Mouse (Mus musculus): ENCODE measurements around the gene Ddr1. TPM values are rescaled to one million over a fixed set of nuclear protein-coding genes. Genes with fewer than 3 reads are reported as not detected.

The Ddr1 gene
- polyA plus RNA-seq, 1 experiment from 2014 or later = 140 TPM

DNA sequence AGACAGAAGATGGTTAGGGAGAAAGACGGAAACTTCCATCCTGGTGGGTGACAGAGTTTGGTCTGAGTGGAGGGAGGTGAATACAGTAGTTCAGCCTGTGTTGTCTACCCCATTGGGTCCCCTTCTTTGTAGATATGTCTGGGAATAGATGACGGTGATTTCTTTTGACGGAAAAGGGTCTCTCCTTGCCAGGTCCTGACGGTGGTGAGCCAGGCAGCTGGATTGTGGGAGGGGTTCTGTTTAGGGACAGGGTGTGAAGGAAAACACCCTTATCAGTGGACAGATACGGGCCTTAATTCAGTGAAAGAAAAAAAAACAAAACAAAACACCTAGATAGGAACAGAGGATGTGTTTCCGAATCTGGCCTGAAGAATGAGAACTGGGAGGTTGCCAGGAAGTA is 65.1 kb downstream of the Ddr1 start:
- no peak overlapping the region for H3K4me3 ChIP-seq
- no peaks in the 10 kb centered on the region for H3K9me3 ChIP-seq
- H3K9ac ChIP-seq = no peak overlapping the region
- WGBS = 85% methylated on average over 6 of the region's 6 CpGs
- H3K4me1 ChIP-seq (replicated peaks) = 0 out of 2 replicates have a peak, but pooled peaks cover 3% of the 10 kb centered on the region
- H3K4me2 ChIP-seq = no peak overlapping the region
- H3K36me3 ChIP-seq = no peaks in the 10 kb centered on the region
- no peak overlapping the region for H3K27ac ChIP-seq
- peaks cover 14% of the 10 kb centered on the region for H3K27me3 ChIP-seq
- ATAC-seq (ENCODE audit: low FRiP score) = no peak

DNA sequence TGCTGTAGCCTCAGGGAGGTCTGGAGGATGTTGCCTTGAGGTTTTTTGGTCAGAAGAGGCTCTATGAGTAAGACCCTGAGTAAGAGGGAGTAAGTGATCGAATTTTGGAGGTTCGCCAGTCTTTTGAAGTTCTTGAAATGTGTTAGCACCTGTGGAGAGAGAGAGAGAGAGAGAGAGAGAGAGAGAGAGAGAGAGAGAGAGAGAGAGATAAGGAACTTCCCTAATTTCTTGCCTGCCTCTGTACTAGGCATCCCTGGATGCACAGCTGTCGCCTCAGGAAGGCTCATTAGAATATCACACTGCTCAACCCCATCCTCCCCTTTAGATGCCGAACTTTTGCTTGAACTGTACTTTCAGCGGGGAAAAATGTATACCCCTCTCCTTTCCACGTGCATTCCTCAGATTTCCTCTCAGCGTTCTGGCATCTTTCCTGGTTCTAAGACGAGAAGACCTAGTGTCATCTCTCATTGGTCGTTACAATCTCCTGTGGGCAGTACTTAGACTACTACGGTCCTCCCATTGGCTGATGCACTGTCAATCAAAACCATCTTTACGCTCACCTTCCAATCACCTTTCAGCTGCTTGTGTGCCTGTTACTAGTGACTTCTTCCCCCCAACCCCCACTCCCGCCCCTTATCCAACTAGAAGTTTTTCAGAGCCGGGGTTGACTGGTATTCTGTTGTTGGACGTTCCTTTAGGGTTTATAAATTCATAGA is 65.8 kb downstream of the Ddr1 start:
- Histone ChIP-seq H3K27me3 (peaks cover 14% of the 10 kb centered on the region; the same call in 1 of the 2 replicates), H3K36me3 (no peaks in the 10 kb centered on the region), H3K27ac (no peak overlapping the region), H3K4me1 (replicated peaks) (peaks cover 6% of the 10 kb centered on the region; the same call in 1 of the 2 replicates), H3K4me3 (no peak overlapping the region), H3K9ac (no peak overlapping the region), H3K4me2 (peak overlapping the region; percentile 41), H3K9me3 (no peaks in the 10 kb centered on the region)
- peak; percentile 86 for ATAC-seq (ENCODE audit: low FRiP score)
- 27% methylated on average over 14 of the region's 14 CpGs for WGBS

DNA sequence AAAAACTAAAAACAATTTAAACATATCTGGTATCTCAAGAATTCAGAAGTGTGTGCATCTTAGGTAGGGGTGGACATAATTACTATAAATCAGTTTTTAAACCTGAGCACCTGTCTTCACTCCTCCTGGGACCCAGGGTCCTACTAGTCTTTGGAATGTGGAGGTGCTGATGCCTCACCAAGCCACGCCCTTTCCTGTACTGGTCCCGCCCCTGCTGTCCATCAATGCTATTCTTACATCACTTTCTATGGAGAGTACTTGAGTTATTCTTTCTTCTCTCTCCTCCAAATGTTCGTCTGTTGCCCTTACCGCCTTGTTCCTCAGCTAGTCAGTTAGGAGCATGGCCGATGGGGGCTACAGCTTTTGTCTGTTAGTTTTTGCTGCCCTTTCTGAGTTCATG is 68.1 kb downstream of the Ddr1 start:
- H3K4me1 ChIP-seq (replicated peaks) = peaks cover 6% of the 10 kb centered on the region; the same call in 1 of the 2 replicates
- H3K9ac ChIP-seq = no peak overlapping the region
- 0 out of 2 replicates have a peak, but pooled peaks cover 9% of the 10 kb centered on the region for H3K27me3 ChIP-seq
- 36% methylated on average over 5 of the region's 5 CpGs for WGBS
- H3K36me3 ChIP-seq = no peaks in the 10 kb centered on the region
- ATAC-seq (ENCODE audit: low FRiP score) = no peak
- no peak overlapping the region for H3K27ac ChIP-seq
- no peak overlapping the region for H3K4me2 ChIP-seq
- no peaks in the 10 kb centered on the region for H3K9me3 ChIP-seq
- H3K4me3 ChIP-seq = no peak overlapping the region

DNA sequence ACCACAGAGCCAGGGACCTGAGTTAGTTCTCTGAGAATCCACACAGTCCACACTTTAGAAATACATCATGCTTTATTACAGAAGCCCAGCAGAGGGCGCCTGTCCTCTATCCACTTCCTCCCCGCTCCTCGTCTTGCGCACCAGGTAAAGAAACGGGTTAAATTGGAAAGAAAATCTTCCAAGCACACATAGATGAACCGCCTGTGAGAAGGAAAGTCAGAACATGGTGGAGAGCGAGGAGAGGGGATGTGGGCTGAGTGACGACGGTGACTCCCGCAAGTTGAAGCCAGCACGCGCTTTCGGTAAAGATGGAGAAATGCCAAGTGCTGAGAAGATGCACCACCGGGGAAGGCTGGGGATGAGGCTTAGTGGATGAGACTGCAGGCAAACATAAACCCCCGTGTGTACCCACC is 68.7 kb downstream of the Ddr1 start:
- H3K27me3 ChIP-seq = 0 out of 2 replicates have a peak, but pooled peaks cover 9% of the 10 kb centered on the region
- H3K9me3 ChIP-seq = no peaks in the 10 kb centered on the region
- H3K27ac ChIP-seq = no peak overlapping the region
- 1% methylated on average over 15 of the region's 15 CpGs for WGBS
- peak; percentile 60; the same call in 1 of the 2 replicates for ATAC-seq (ENCODE audit: low FRiP score)
- H3K4me2 ChIP-seq = peak overlapping the region; percentile 60
- peak overlapping the region; percentile 40 for H3K4me3 ChIP-seq
- H3K9ac ChIP-seq = peak overlapping the region; percentile 26; the same call in 1 of the 2 replicates
- peaks cover 6% of the 10 kb centered on the region; the same call in 1 of the 2 replicates for H3K4me1 ChIP-seq (replicated peaks)
- H3K36me3 ChIP-seq = no peaks in the 10 kb centered on the region

DNA sequence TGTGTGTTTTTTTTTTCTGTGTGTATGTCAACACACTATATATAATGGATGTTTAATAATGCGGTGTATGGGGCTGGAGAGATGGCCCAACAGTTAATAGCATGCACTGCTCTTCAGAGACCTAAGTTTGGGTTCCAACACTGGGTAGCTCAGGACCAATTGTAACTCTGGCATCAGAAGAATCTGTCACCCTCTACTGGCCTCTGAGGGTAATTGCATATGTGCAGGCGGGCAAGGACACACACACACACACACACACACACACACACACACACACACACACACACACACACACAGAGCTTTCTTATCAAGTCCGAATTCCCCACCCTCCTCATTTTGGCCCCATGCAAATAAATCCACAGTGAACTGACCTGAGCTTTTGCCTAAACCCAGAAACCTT is 69.2 kb downstream of the Ddr1 start:
- WGBS = 91% methylated on average over 2 of the region's 3 CpGs
- no peak overlapping the region for H3K4me3 ChIP-seq
- peaks cover 6% of the 10 kb centered on the region; the same call in 1 of the 2 replicates for H3K4me1 ChIP-seq (replicated peaks)
- no peaks in the 10 kb centered on the region for H3K9me3 ChIP-seq
- H3K9ac ChIP-seq = no peak overlapping the region
- 0 out of 2 replicates have a peak, but pooled peaks cover 9% of the 10 kb centered on the region for H3K27me3 ChIP-seq
- ATAC-seq (ENCODE audit: low FRiP score) = 0 out of 2 replicates have a peak, but pooled peaks have one; percentile 31
- H3K36me3 ChIP-seq = no peaks in the 10 kb centered on the region
- no peak overlapping the region for H3K4me2 ChIP-seq
- H3K27ac ChIP-seq = no peak overlapping the region

DNA sequence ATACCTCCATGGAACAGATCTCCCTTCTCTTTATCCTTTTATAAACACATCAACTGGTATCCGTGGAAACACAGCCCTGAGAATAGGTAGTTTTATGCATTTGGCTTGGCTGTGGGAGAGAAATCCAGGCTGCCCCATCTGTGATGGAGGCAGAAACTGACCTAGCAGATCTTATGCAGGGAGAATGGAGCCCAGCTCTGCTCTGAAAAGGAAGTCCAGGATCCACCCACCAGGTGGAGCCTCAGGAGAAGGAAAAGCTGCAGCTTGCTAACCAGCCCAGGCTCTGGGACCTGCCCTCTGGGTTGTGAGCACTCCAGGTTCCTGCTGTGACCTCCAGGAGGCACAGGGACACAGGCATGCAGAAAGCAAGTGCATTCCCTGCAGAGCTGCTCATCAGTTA is 70.4 kb downstream of the Ddr1 start:
- peaks cover 6% of the 10 kb centered on the region; the same call in 1 of the 2 replicates for H3K4me1 ChIP-seq (replicated peaks)
- no peak overlapping the region for H3K27ac ChIP-seq
- no peaks in the 10 kb centered on the region for H3K9me3 ChIP-seq
- H3K9ac ChIP-seq = no peak overlapping the region
- no peak for ATAC-seq (ENCODE audit: low FRiP score)
- H3K27me3 ChIP-seq = 0 out of 2 replicates have a peak, but pooled peaks cover 9% of the 10 kb centered on the region
- WGBS = 9% methylated on average over 1 of the region's 1 CpGs
- H3K36me3 ChIP-seq = no peaks in the 10 kb centered on the region
- H3K4me3 ChIP-seq = no peak overlapping the region
- no peak overlapping the region for H3K4me2 ChIP-seq

Other genes with a start within 250 kb of the Ddr1 start
- gene H2-Q10, start 234.5 kb downstream of the Ddr1 start, polyA plus RNA-seq (2015; fragmentation: Nextera tagmentation; extraction: Ambion mirVana) = 0.10 and 0.23 TPM in 2 replicates
- not detected in 2 replicates for gene Pou5f1, start 198.6 kb downstream of the Ddr1 start, polyA plus RNA-seq (2015; fragmentation: Nextera tagmentation; extraction: Ambion mirVana)
- gene Tcf19, start 187.8 kb downstream of the Ddr1 start, polyA plus RNA-seq (2015; fragmentation: Nextera tagmentation; extraction: Ambion mirVana) = 14.9 and 15.4 TPM in 2 replicates
- gene Cchcr1, start 187.5 kb downstream of the Ddr1 start, polyA plus RNA-seq (2015; fragmentation: Nextera tagmentation; extraction: Ambion mirVana) = 6.3 and 7.6 TPM in 2 replicates
- gene Psors1c2, start 171.4 kb downstream of the Ddr1 start, polyA plus RNA-seq (2015; fragmentation: Nextera tagmentation; extraction: Ambion mirVana) = 0.68 and 1.4 TPM in 2 replicates
- 0.12 and 0.14 TPM in 2 replicates for gene Cdsn, start 152.5 kb downstream of the Ddr1 start, polyA plus RNA-seq (2015; fragmentation: Nextera tagmentation; extraction: Ambion mirVana)
- gene 2300002M23Rik, start 137.2 kb downstream of the Ddr1 start, polyA plus RNA-seq (2015; fragmentation: Nextera tagmentation; extraction: Ambion mirVana) = not detected in 2 replicates
- gene Sfta2, start 103.1 kb downstream of the Ddr1 start, polyA plus RNA-seq (2015; fragmentation: Nextera tagmentation; extraction: Ambion mirVana) = not detected in 2 replicates
- not detected in 2 replicates for gene Gm9573, start 78.0 kb downstream of the Ddr1 start, polyA plus RNA-seq (2015; fragmentation: Nextera tagmentation; extraction: Ambion mirVana)
- 0.14 TPM in 1 of 2 replicates, not detected in the other for gene Mucl3, start 60.9 kb downstream of the Ddr1 start, polyA plus RNA-seq (2015; fragmentation: Nextera tagmentation; extraction: Ambion mirVana)
- 11.8 and 14.0 TPM in 2 replicates for gene Vars2, start 37.0 kb downstream of the Ddr1 start, polyA plus RNA-seq (2015; fragmentation: Nextera tagmentation; extraction: Ambion mirVana)
- gene Gtf2h4, start 30.9 kb downstream of the Ddr1 start, polyA plus RNA-seq (2015; fragmentation: Nextera tagmentation; extraction: Ambion mirVana) = 27.6 and 29.2 TPM in 2 replicates
- 8.2 and 9.2 TPM in 2 replicates for gene Ier3, start 117.1 kb upstream of the Ddr1 start, polyA plus RNA-seq (2015; fragmentation: Nextera tagmentation; extraction: Ambion mirVana)
- gene Flot1, start 118.6 kb upstream of the Ddr1 start, polyA plus RNA-seq (2015; fragmentation: Nextera tagmentation; extraction: Ambion mirVana) = 75.2 and 78.8 TPM in 2 replicates
- 1,714 and 1,822 TPM in 2 replicates for gene Tubb5, start 133.7 kb upstream of the Ddr1 start, polyA plus RNA-seq (2015; fragmentation: Nextera tagmentation; extraction: Ambion mirVana)
- gene Mdc1, start 136.9 kb upstream of the Ddr1 start, polyA plus RNA-seq (2015; fragmentation: Nextera tagmentation; extraction: Ambion mirVana) = 11.0 and 11.3 TPM in 2 replicates
- gene Nrm, start 156.7 kb upstream of the Ddr1 start, polyA plus RNA-seq (2015; fragmentation: Nextera tagmentation; extraction: Ambion mirVana) = 26.4 and 26.9 TPM in 2 replicates
- 26.9 and 30.5 TPM in 2 replicates for gene Ppp1r18, start 161.0 kb upstream of the Ddr1 start, polyA plus RNA-seq (2015; fragmentation: Nextera tagmentation; extraction: Ambion mirVana)
- 28.6 and 35.3 TPM in 2 replicates for gene Dhx16, start 175.2 kb upstream of the Ddr1 start, polyA plus RNA-seq (2015; fragmentation: Nextera tagmentation; extraction: Ambion mirVana)
- gene 2310061I04Rik, start 192.8 kb upstream of the Ddr1 start, polyA plus RNA-seq (2015; fragmentation: Nextera tagmentation; extraction: Ambion mirVana) = 45.8 and 48.7 TPM in 2 replicates
- 434 and 438 TPM in 2 replicates for gene Atat1, start 205.5 kb upstream of the Ddr1 start, polyA plus RNA-seq (2015; fragmentation: Nextera tagmentation; extraction: Ambion mirVana)
- 46.8 and 54.7 TPM in 2 replicates for gene Mrps18b, start 211.8 kb upstream of the Ddr1 start, polyA plus RNA-seq (2015; fragmentation: Nextera tagmentation; extraction: Ambion mirVana)
- gene Ppp1r10, start 211.8 kb upstream of the Ddr1 start, polyA plus RNA-seq (2015; fragmentation: Nextera tagmentation; extraction: Ambion mirVana) = 46.0 and 47.2 TPM in 2 replicates

Measured in hindbrain, embryonic 13.5 days (tissue).